Mouse (Mus musculus): Measurements from ENCODE around the gene Tkt. TPM values are rescaled to one million over a fixed set of nuclear protein-coding genes. Genes with fewer than 3 reads are reported as not detected.
"Not testable (repeated sequence)": the region's sequence is repeated elsewhere in the genome, so short reads cannot be mapped to it uniquely, and the experiment has no call there.

Gene Tkt
- polyA plus RNA-seq, 1 experiment from 2014 or later: 411 TPM

DNA sequence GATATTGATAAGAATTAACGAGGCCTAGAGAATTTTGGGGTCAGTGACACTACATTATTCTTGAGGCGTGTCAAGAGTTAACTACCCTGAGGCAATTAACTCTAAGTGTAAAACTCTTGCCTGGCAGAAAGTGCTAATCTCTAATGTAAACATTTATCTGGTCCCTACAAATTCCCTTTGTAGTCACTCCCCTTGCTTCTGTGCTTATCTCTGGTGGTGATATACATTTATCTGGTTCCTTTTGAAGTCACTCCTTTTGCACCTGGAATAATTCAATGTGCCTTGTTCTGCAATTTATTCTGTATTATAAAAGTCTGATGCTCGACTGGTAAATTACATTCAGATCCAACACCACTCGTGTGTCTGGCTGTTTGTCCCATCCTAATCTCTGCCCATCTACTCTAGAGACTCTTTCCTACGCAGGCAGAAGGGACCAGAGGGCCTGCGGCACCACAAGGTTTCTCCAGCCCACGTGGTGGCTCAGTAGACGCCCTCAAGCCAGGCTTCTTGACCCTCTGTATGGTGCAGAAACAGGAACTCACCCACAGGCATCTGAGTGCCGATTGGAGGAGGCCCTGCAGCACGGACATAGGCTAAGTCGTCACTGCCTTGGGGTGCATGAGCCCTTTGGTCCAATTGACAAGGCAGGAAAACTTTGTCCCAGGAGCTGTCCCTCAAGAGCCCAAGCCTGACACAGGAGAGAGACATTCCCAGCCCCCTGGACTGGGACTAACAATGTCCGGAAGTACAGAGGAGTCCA lies 29.3 kb downstream of the Tkt start:
- WGBS: 18% methylated on average over 10 of the region's 12 CpGs
- peaks cover 17% of the 10 kb centered on the region for H3K4me1 ChIP-seq (ENCODE audit: control insufficient read depth, insufficient read depth, low read length)
- not testable (repeated sequence) for H3K9me3 ChIP-seq (ENCODE audit: control insufficient read depth, low read length); H3K4me3 ChIP-seq (ENCODE audit: low read length); H3K9ac ChIP-seq (ENCODE audit: low read depth, low read length); H3K27me3 ChIP-seq (replicated peaks; ENCODE audit: control insufficient read depth, insufficient read depth, low read length); H3K27ac ChIP-seq (ENCODE audit: low read length); H3K36me3 ChIP-seq (ENCODE audit: control insufficient read depth, insufficient read depth, low read length); H3K4me2 ChIP-seq (ENCODE audit: low read depth, low read length)
- peak; percentile 73 for ATAC-seq

- H3K27me3 ChIP-seq (replicated peaks; ENCODE audit: control insufficient read depth, insufficient read depth, low read length): no peaks in the 10 kb centered on the region
- no peaks in the 10 kb centered on the region for H3K9me3 ChIP-seq (ENCODE audit: control insufficient read depth, low read length)
- H3K4me1 ChIP-seq (ENCODE audit: control insufficient read depth, insufficient read depth, low read length): peaks cover 19% of the 10 kb centered on the region
- H3K4me3 ChIP-seq (ENCODE audit: low read length): no peak overlapping the region
- H3K36me3 ChIP-seq (ENCODE audit: control insufficient read depth, insufficient read depth, low read length): peaks cover 6% of the 10 kb centered on the region; the same call in 1 of the 2 replicates
- no peak for ATAC-seq
- no peak overlapping the region for H3K9ac ChIP-seq (ENCODE audit: low read depth, low read length)
- 71% methylated on average over 5 of the region's 5 CpGs for WGBS
- no peak overlapping the region for H3K27ac ChIP-seq (ENCODE audit: low read length)
- no peak overlapping the region for H3K4me2 ChIP-seq (ENCODE audit: low read depth, low read length)
Observed at GRCm38 (mm10) chr14:30579180-30579579, 31.0 kb downstream of the Tkt start.

- no peaks in the 10 kb centered on the region for H3K27me3 ChIP-seq (replicated peaks; ENCODE audit: control insufficient read depth, insufficient read depth, low read length)
- H3K4me3 ChIP-seq (ENCODE audit: low read length): no peak overlapping the region
- peaks cover 26% of the 10 kb centered on the region for H3K4me1 ChIP-seq (ENCODE audit: control insufficient read depth, insufficient read depth, low read length)
- no peak for ATAC-seq
- 0 out of 2 replicates have a peak, but pooled peaks cover 4% of the 10 kb centered on the region for H3K36me3 ChIP-seq (ENCODE audit: control insufficient read depth, insufficient read depth, low read length)
- H3K9ac ChIP-seq (ENCODE audit: low read depth, low read length): no peak overlapping the region
- H3K27ac ChIP-seq (ENCODE audit: low read length): no peak overlapping the region
- no peaks in the 10 kb centered on the region for H3K9me3 ChIP-seq (ENCODE audit: control insufficient read depth, low read length)
- 44% methylated on average over 5 of the region's 5 CpGs for WGBS
- H3K4me2 ChIP-seq (ENCODE audit: low read depth, low read length): no peak overlapping the region
Observed at GRCm38 (mm10) chr14:30579882-30580281, 31.7 kb downstream of the Tkt start.

- Histone ChIP-seq H3K4me2 (ENCODE audit: low read depth, low read length) (no peak overlapping the region), H3K4me3 (ENCODE audit: low read length) (no peak overlapping the region), H3K36me3 (ENCODE audit: control insufficient read depth, insufficient read depth, low read length) (no peaks in the 10 kb centered on the region), H3K9me3 (ENCODE audit: control insufficient read depth, low read length) (no peaks in the 10 kb centered on the region), H3K27ac (ENCODE audit: low read length) (no peak overlapping the region), H3K27me3 (replicated peaks; ENCODE audit: control insufficient read depth, insufficient read depth, low read length) (no peaks in the 10 kb centered on the region), H3K9ac (ENCODE audit: low read depth, low read length) (no peak overlapping the region), H3K4me1 (ENCODE audit: control insufficient read depth, insufficient read depth, low read length) (peaks cover 17% of the 10 kb centered on the region)
- 86% methylated on average over 1 of the region's 1 CpGs for WGBS
- no peak for ATAC-seq
Observed at GRCm38 (mm10) chr14:30581238-30581637, 33.1 kb downstream of the Tkt start.

- H3K4me3 ChIP-seq (ENCODE audit: low read length): no peak overlapping the region
- peaks cover 17% of the 10 kb centered on the region for H3K4me1 ChIP-seq (ENCODE audit: control insufficient read depth, insufficient read depth, low read length)
- WGBS: 58% methylated on average over 2 of the region's 2 CpGs
- H3K4me2 ChIP-seq (ENCODE audit: low read depth, low read length): no peak overlapping the region
- no peaks in the 10 kb centered on the region for H3K27me3 ChIP-seq (replicated peaks; ENCODE audit: control insufficient read depth, insufficient read depth, low read length)
- H3K36me3 ChIP-seq (ENCODE audit: control insufficient read depth, insufficient read depth, low read length): no peaks in the 10 kb centered on the region
- H3K9ac ChIP-seq (ENCODE audit: low read depth, low read length): no peak overlapping the region
- ATAC-seq: no peak
- no peak overlapping the region for H3K27ac ChIP-seq (ENCODE audit: low read length)
- no peaks in the 10 kb centered on the region for H3K9me3 ChIP-seq (ENCODE audit: control insufficient read depth, low read length)
Observed at GRCm38 (mm10) chr14:30584077-30584476, 35.9 kb downstream of the Tkt start.

DNA sequence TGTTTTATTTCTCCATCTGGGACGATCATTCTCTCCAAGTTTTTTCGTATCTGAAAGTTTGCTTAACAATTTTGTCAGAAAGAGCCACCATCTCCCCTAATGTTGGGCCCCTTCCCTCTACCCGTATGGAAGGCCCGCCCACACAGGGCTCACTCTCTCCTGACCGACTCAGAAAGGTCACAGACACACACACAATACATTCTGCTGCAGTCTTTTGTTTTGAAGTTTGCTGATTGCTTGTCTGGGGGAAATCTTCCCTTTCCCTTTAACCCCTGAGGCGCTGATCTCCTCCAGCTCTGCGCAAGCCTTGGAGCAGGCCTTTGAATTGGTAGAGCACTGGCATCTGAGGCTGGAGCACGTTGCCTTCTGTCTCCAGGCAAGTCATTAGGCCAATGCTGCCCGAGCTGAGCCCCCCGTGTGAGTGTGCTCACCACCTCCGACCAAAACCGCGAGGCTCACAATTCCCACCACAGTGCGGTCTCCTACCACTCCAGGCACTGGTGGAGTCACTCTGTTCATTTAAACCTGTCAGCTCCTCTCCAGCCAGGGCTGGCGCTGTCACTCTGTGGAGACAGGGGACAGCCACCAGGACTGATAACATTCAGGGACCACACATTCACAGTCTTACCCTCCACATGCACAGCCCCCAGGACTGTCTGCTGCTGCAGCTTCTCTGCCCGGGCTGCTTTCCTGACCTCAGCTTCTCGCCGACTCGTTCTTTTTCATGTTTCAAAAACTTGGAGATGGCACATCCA lies 36.5 kb downstream of the Tkt start:
- 33% methylated on average over 19 of the region's 19 CpGs for WGBS
- ATAC-seq: no peak
- Histone ChIP-seq H3K4me2 (ENCODE audit: low read depth, low read length) (no peak overlapping the region), H3K4me1 (ENCODE audit: control insufficient read depth, insufficient read depth, low read length) (peaks cover 17% of the 10 kb centered on the region), H3K36me3 (ENCODE audit: control insufficient read depth, insufficient read depth, low read length) (no peaks in the 10 kb centered on the region), H3K9ac (ENCODE audit: low read depth, low read length) (peak overlapping the region; percentile 4; the same call in 1 of the 2 replicates), H3K4me3 (ENCODE audit: low read length) (no peak overlapping the region), H3K27ac (ENCODE audit: low read length) (no peak overlapping the region), H3K27me3 (replicated peaks; ENCODE audit: control insufficient read depth, insufficient read depth, low read length) (no peaks in the 10 kb centered on the region), H3K9me3 (ENCODE audit: control insufficient read depth, low read length) (no peaks in the 10 kb centered on the region)

- Histone ChIP-seq H3K27me3 (replicated peaks; ENCODE audit: control insufficient read depth, insufficient read depth, low read length) (no peaks in the 10 kb centered on the region), H3K27ac (ENCODE audit: low read length) (no peak overlapping the region), H3K4me2 (ENCODE audit: low read depth, low read length) (no peak overlapping the region), H3K4me3 (ENCODE audit: low read length) (no peak overlapping the region), H3K36me3 (ENCODE audit: control insufficient read depth, insufficient read depth, low read length) (no peaks in the 10 kb centered on the region), H3K4me1 (ENCODE audit: control insufficient read depth, insufficient read depth, low read length) (peaks cover 17% of the 10 kb centered on the region), H3K9ac (ENCODE audit: low read depth, low read length) (no peak overlapping the region), H3K9me3 (ENCODE audit: control insufficient read depth, low read length) (no peaks in the 10 kb centered on the region)
- 73% methylated on average over 5 of the region's 5 CpGs for WGBS
- ATAC-seq: no peak
Observed at GRCm38 (mm10) chr14:30585323-30585722, 37.2 kb downstream of the Tkt start.

GRCm38 (mm10) chr14:30586780-30587461 lies 38.8 kb downstream of the Tkt start:
- no peaks in the 10 kb centered on the region for H3K36me3 ChIP-seq (ENCODE audit: control insufficient read depth, insufficient read depth, low read length)
- WGBS: 36% methylated on average over 7 of the region's 7 CpGs
- no peak overlapping the region for H3K27ac ChIP-seq (ENCODE audit: low read length)
- no peak overlapping the region for H3K4me3 ChIP-seq (ENCODE audit: low read length)
- H3K4me1 ChIP-seq (ENCODE audit: control insufficient read depth, insufficient read depth, low read length): peaks cover 17% of the 10 kb centered on the region
- H3K9me3 ChIP-seq (ENCODE audit: control insufficient read depth, low read length): no peaks in the 10 kb centered on the region
- peak; percentile 36; the same call in 1 of the 2 replicates for ATAC-seq
- H3K4me2 ChIP-seq (ENCODE audit: low read depth, low read length): no peak overlapping the region
- no peaks in the 10 kb centered on the region for H3K27me3 ChIP-seq (replicated peaks; ENCODE audit: control insufficient read depth, insufficient read depth, low read length)
- H3K9ac ChIP-seq (ENCODE audit: low read depth, low read length): 0 out of 2 replicates have a peak overlapping the region, but pooled peaks have one; percentile 10

GRCm38 (mm10) chr14:30590041-30590645 lies 42.0 kb downstream of the Tkt start:
- Histone ChIP-seq H3K9ac (ENCODE audit: low read depth, low read length) (no peak overlapping the region), H3K4me1 (ENCODE audit: control insufficient read depth, insufficient read depth, low read length) (peaks cover 24% of the 10 kb centered on the region), H3K36me3 (ENCODE audit: control insufficient read depth, insufficient read depth, low read length) (no peaks in the 10 kb centered on the region; the same call in 1 of the 2 replicates), H3K4me2 (ENCODE audit: low read depth, low read length) (no peak overlapping the region), H3K4me3 (ENCODE audit: low read length) (no peak overlapping the region), H3K27ac (ENCODE audit: low read length) (no peak overlapping the region), H3K9me3 (ENCODE audit: control insufficient read depth, low read length) (no peaks in the 10 kb centered on the region), H3K27me3 (replicated peaks; ENCODE audit: control insufficient read depth, insufficient read depth, low read length) (no peaks in the 10 kb centered on the region)
- no peak for ATAC-seq
- 72% methylated on average over 11 of the region's 11 CpGs for WGBS

Measured in intestine, embryonic 16.5 days (tissue).